Mouse (Mus musculus): ENCODE measurements around the gene Rasa3. TPM values are rescaled to one million over a fixed set of nuclear protein-coding genes. Genes with fewer than 3 reads are reported as not detected.

Rasa3 gene
- 42.8 and 45.6 TPM in 2 replicates for polyA plus RNA-seq (2015; fragmentation: Nextera tagmentation; extraction: Ambion mirVana)

DNA sequence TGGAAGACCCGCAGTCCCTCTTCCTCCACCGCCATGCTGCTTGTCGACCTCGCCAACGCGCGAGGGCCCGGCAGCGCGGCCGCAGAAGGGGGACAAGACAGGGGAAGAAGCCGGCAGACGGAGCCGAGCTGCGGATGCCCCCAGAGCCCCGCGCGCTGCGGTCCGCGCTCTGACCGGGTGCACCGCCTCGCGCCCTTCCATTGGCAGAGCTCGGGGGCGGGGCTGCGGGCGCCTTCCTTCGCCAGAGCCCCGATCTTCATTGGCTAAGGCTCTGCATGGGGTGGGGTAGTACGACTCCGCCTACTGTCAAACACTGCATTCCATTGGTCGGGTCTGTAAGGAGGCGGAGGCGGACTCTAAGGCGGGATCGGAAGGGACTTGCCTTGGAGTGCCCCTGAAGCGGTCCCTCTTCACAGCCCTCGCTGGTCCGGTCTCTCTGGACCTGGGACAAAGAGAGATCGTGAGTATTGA is at the start of gene Rasa3:
Gene Rasa3 (minus strand): TSS at position 191 of the 471 bp plus-strand sequence.
- Histone ChIP-seq H3K4me2 (peak within 1 kb of the TSS; percentile 92), H3K36me3 (no peaks in the 10 kb centered on the region), H3K4me1 (peaks cover 41% of the 10 kb centered on the region), H3K27me3 (peaks cover 8% of the 10 kb centered on the region; the same call in 1 of the 2 replicates), H3K9me3 (no peaks in the 10 kb centered on the region), H3K9ac (peak within 1 kb of the TSS; percentile 77), H3K4me3 (peak within 1 kb of the TSS; percentile 73), H3K27ac (peak within 1 kb of the TSS; percentile 92)
- ATAC-seq (ENCODE audit: borderline replicate concordance, extremely low read depth, low FRiP score, low TSS enrichment), result peak; percentile 98
- WGBS, result under 1% methylated on average over 42 of the region's 42 CpGs

DNA sequence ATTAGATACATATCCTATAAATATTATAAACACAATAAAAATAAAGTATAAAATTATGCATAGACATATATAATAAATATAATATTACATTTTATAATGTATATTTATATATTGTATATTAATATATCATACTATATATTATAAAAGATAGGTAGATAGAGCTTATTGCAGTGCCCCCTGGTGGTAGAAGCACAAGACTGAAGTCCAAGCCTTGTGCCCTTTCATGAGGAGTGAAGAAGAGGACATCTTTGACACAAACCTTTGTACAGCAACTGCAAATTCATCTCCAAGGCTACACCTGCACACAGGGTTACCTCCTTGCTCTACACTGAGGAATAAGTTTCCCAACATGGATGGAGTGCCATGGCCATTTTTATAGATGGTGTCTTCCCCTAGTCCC is 48.3 kb upstream of the Rasa3 start:
- no peak overlapping the region for H3K9ac ChIP-seq
- no peaks in the 10 kb centered on the region for H3K9me3 ChIP-seq
- H3K4me2 ChIP-seq, result no peak overlapping the region
- no peaks in the 10 kb centered on the region for H3K4me1 ChIP-seq
- no peak for ATAC-seq (ENCODE audit: borderline replicate concordance, extremely low read depth, low FRiP score, low TSS enrichment)
- no peak overlapping the region for H3K27ac ChIP-seq
- no peaks in the 10 kb centered on the region for H3K36me3 ChIP-seq
- H3K27me3 ChIP-seq, result no peaks in the 10 kb centered on the region
- no peak overlapping the region for H3K4me3 ChIP-seq

DNA sequence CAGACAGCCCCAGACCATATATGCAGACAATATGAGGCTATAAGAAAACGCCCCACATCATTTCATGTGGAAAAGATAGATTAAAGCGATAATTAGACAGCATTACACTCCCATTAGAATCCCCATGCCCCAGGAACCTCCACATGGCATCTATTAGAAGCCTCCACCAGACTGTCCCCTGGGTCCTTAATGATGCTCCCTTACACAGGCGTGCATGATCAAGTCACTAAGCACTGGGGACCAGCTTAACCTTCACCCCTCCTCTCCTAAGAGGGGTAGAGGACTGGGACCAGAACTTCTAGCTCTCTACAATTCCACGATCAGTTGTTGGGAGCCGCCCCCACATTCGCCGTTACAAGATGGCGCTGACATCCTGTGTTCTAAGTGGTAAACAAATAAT is 41.6 kb upstream of the Rasa3 start:
- no peak overlapping the region for H3K4me3 ChIP-seq
- no peaks in the 10 kb centered on the region for H3K9me3 ChIP-seq
- no peak overlapping the region for H3K4me2 ChIP-seq
- no peaks in the 10 kb centered on the region for H3K36me3 ChIP-seq
- H3K9ac ChIP-seq, result no peak overlapping the region
- no peak overlapping the region for H3K27ac ChIP-seq
- WGBS, result 91% methylated on average over 8 of the region's 8 CpGs
- H3K4me1 ChIP-seq, result no peaks in the 10 kb centered on the region
- no peak for ATAC-seq (ENCODE audit: borderline replicate concordance, extremely low read depth, low FRiP score, low TSS enrichment)
- no peaks in the 10 kb centered on the region for H3K27me3 ChIP-seq

DNA sequence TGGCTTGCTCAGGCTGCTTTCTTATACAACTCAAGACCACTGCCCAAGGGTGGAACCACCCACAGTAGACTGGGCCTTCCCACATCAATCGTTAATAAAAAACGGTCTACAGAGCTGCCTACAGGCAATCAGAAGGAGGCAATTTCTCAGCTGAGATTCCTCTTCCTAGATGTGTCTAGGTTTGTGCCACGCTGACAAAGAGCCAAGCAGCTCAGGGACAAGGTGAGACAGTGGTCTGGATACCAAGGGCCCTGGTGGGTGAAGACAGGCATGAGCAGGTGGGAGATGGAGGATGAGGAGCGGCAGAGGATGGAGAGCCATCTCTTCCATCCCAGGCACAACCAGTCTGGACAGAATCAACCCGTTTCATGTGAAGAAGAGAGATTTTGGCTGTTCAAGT is 31.1 kb upstream of the Rasa3 start:
- Histone ChIP-seq H3K9me3 (no peaks in the 10 kb centered on the region), H3K4me3 (no peak overlapping the region), H3K27ac (no peak overlapping the region), H3K4me2 (no peak overlapping the region), H3K36me3 (no peaks in the 10 kb centered on the region), H3K27me3 (no peaks in the 10 kb centered on the region), H3K4me1 (peaks cover 7% of the 10 kb centered on the region), H3K9ac (no peak overlapping the region)
- no peak for ATAC-seq (ENCODE audit: borderline replicate concordance, extremely low read depth, low FRiP score, low TSS enrichment)
- WGBS, result 96% methylated on average over 5 of the region's 5 CpGs

DNA sequence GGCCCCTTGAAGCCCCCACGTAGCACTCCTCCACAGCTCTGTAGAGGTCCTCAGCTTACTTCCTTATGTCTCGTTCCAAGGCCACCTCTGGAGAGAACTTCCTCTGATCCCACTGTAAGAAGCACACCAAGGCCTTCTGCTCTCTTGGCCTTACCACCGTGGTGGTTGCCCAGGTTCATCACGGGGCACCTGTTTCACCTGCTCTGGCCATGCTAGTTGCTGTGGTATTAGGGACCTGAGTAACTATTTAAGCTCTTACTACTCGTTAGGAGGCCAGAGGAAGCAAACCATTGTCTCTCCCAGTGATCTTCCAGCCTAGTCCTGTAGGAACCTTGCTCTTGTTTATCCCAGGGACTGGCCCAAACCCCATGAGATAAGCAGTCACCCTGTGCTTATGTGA is 29.5 kb upstream of the Rasa3 start:
- ATAC-seq (ENCODE audit: borderline replicate concordance, extremely low read depth, low FRiP score, low TSS enrichment), result no peak
- no peaks in the 10 kb centered on the region for H3K27me3 ChIP-seq
- H3K4me1 ChIP-seq, result peaks cover 20% of the 10 kb centered on the region
- no peaks in the 10 kb centered on the region for H3K9me3 ChIP-seq
- H3K9ac ChIP-seq, result no peak overlapping the region
- 72% methylated on average over 5 of the region's 5 CpGs for WGBS
- H3K4me2 ChIP-seq, result no peak overlapping the region
- H3K36me3 ChIP-seq, result no peaks in the 10 kb centered on the region
- H3K4me3 ChIP-seq, result no peak overlapping the region
- no peak overlapping the region for H3K27ac ChIP-seq

DNA sequence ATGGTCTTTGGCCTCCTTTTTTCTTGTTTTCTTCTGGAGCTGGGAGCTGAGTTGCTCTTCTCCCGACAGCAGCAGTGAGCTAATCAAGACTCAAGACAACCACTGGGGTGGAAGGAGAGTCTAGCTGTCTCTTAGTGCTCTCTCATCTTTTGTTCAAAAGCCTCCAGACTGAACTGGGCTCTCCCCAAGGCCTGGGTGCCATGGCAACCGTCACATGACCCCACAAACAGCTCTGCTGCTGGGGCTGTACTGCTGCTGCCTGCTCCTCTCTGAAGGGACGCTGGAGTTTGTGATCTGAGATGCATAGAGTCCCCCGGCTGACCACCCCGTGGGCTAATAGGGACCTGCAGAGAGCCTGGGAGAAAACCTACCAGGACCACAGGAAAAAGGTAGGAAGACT is 28.3 kb upstream of the Rasa3 start, which contains the start of gene Cfap97d2:
Gene Cfap97d2 (plus strand): TSS at position 222 of the 400 bp plus-strand sequence.
- 9% methylated on average over 5 of the region's 5 CpGs for WGBS
- H3K9me3 ChIP-seq, result no peaks in the 10 kb centered on the region
- H3K4me1 ChIP-seq, result peaks cover 20% of the 10 kb centered on the region
- no peak within 1 kb of the TSS for H3K27ac ChIP-seq
- H3K4me3 ChIP-seq, result no peak within 1 kb of the TSS
- H3K27me3 ChIP-seq, result no peaks in the 10 kb centered on the region
- ATAC-seq (ENCODE audit: borderline replicate concordance, extremely low read depth, low FRiP score, low TSS enrichment), result no peak; the same call in 1 of the 2 replicates
- H3K4me2 ChIP-seq, result no peak within 1 kb of the TSS
- no peak within 1 kb of the TSS for H3K9ac ChIP-seq
- H3K36me3 ChIP-seq, result no peaks in the 10 kb centered on the region

DNA sequence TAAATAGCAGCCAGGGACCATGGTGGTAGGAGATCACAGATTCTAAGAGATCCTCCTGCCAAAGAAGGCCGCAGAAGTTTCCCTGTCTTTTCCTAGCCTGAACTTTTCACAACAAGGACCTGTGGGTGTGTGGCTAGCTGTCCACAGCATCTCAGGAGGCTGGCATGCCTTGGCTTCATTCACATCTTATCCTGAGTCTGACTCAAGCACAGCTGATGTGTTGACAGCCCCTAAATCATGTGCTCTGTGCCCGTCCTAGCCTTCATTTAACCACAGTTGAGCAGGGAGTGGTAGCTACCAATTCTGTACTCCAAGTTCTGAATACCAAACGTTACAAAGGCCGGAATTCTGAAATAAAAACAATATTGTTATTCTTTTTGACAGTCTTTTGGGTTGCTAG is 26.9 kb upstream of the Rasa3 start:
- Histone ChIP-seq H3K9ac (no peak overlapping the region), H3K4me1 (peaks cover 20% of the 10 kb centered on the region), H3K27me3 (no peaks in the 10 kb centered on the region), H3K4me2 (no peak overlapping the region), H3K4me3 (no peak overlapping the region), H3K36me3 (no peaks in the 10 kb centered on the region), H3K27ac (no peak overlapping the region), H3K9me3 (no peaks in the 10 kb centered on the region)
- 78% methylated on average over 4 of the region's 4 CpGs for WGBS
- no peak for ATAC-seq (ENCODE audit: borderline replicate concordance, extremely low read depth, low FRiP score, low TSS enrichment)

DNA sequence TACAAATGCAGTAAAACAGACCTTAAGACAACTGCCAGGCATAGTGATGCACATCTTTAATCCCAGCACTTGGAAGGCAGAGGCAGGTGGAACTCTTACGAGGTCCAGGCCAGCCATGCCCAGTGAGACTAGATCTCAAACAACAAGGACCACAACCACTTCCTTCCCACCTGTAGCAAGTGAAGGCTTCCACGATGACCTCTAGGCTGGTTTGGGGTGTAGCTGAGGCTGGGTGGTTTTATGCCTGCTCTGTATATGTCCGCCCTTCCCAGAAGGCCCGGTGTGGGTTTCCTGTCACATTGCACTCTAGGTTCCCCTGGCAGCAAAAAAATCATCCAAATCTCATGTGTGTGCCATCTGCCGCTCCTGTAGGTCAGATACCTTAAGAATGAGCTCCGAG is 26.4 kb upstream of the Rasa3 start:
- Histone ChIP-seq H3K36me3 (no peaks in the 10 kb centered on the region), H3K4me2 (no peak overlapping the region), H3K4me3 (no peak overlapping the region), H3K9ac (no peak overlapping the region), H3K27me3 (no peaks in the 10 kb centered on the region), H3K9me3 (no peaks in the 10 kb centered on the region), H3K4me1 (peaks cover 20% of the 10 kb centered on the region), H3K27ac (no peak overlapping the region)
- no peak for ATAC-seq (ENCODE audit: borderline replicate concordance, extremely low read depth, low FRiP score, low TSS enrichment)
- 86% methylated on average over 6 of the region's 6 CpGs for WGBS

DNA sequence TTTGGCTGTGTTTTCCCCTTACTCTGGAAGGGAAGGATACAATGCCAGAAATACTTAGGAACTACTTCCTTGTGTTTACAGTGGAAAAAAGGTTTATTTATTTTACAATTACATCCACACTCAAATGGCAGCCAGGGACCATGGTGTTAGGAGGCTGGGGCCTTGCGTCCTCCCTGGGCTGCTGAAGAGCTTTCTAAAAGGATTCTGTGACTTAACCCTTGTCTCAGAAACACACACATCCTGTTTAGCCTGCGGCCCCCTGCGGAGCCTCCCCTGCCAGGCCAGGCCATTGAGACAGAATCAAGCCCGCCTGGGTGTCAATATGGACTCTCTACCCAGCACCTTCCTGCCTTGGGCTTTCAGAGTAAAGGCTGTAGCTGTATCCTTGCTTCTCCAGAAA is 25.4 kb upstream of the Rasa3 start:
- peak overlapping the region; percentile 72 for H3K27ac ChIP-seq
- H3K9me3 ChIP-seq, result no peaks in the 10 kb centered on the region
- WGBS, result 38% methylated on average over 4 of the region's 4 CpGs
- H3K36me3 ChIP-seq, result no peaks in the 10 kb centered on the region
- no peak overlapping the region for H3K4me3 ChIP-seq
- ATAC-seq (ENCODE audit: borderline replicate concordance, extremely low read depth, low FRiP score, low TSS enrichment), result peak; percentile 48; the same call in 1 of the 2 replicates
- H3K4me1 ChIP-seq, result peaks cover 20% of the 10 kb centered on the region
- no peaks in the 10 kb centered on the region for H3K27me3 ChIP-seq
- H3K4me2 ChIP-seq, result no peak overlapping the region
- H3K9ac ChIP-seq, result no peak overlapping the region

DNA sequence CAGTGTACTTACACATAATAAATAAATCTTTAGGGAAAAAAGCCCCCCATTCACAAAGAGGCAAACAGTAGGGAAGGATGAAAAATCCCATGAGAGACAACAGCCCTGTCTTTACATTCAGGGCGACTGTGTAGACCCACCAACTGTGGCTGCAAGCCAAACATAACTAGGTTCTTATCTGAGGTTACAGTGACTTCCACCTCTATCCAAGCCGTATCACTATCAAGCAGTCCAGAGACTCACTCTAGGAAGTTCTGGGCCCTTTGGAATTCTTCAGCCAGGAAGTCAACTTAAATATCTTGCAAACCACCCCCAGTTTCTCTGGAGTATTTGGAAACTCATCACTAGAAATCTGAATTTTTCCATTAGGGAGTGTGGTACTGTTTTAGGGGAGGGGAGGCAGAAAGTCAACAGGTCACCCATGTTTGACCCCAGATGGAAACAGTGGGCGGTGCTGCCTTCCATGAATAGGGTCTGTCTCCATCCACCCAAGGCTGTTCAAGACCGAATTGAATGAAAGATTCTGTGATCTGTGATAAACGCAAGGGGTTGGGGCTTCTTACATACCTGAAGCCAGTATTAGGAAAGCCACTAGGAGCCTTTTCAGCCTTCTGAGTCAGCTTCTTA is 22.0 kb upstream of the Rasa3 start:
- no peak overlapping the region for H3K9ac ChIP-seq
- no peaks in the 10 kb centered on the region for H3K36me3 ChIP-seq
- H3K4me2 ChIP-seq, result no peak overlapping the region
- 61% methylated on average over 5 of the region's 5 CpGs for WGBS
- no peak overlapping the region for H3K4me3 ChIP-seq
- no peaks in the 10 kb centered on the region for H3K27me3 ChIP-seq
- H3K9me3 ChIP-seq, result no peaks in the 10 kb centered on the region
- H3K4me1 ChIP-seq, result peaks cover 12% of the 10 kb centered on the region
- no peak overlapping the region for H3K27ac ChIP-seq
- ATAC-seq (ENCODE audit: borderline replicate concordance, extremely low read depth, low FRiP score, low TSS enrichment), result no peak

DNA sequence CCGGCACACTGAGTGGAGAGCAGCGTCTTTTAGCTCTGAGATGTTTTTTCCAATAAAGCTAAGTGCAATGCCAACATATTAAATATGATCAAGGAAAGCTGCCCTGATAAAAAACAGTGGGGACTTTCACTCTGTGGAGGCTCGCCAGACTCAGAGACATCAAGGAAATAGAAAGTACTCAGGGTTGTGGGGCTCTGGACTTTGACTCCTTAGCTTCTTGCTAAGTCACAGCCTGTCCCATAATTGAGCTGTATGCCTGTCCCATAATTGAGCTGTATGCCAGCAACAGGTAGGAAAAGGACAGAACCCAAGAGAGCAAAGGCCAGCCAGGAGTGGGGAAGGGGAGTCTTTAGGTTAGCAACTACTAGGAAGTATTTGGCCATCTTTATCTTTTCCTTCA is 20.9 kb upstream of the Rasa3 start:
- Histone ChIP-seq H3K36me3 (no peaks in the 10 kb centered on the region), H3K27me3 (no peaks in the 10 kb centered on the region), H3K9ac (no peak overlapping the region), H3K4me3 (no peak overlapping the region), H3K4me2 (no peak overlapping the region), H3K4me1 (peaks cover 12% of the 10 kb centered on the region), H3K27ac (no peak overlapping the region), H3K9me3 (no peaks in the 10 kb centered on the region)
- no peak for ATAC-seq (ENCODE audit: borderline replicate concordance, extremely low read depth, low FRiP score, low TSS enrichment)
- 68% methylated on average over 3 of the region's 3 CpGs for WGBS

DNA sequence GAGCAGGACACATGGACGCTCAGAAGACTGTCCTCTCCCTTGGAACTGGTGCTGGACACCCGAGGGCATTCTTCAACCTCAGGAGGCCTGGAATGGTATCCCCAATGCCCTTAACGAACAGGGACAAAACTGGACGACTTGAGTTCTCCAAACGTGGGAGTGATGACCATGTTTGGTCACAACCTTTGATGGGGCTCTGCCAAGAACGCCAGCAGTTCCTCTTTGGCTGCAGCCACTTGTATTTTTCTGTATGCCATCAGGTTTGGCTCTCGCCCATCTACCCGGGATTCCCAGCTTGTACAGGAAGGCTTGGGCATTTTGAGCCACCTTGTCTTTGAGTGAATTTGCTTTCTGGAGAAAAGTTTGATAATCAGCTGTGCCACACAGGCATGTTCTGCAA is 20.3 kb upstream of the Rasa3 start:
- Histone ChIP-seq H3K4me3 (no peak overlapping the region), H3K4me2 (no peak overlapping the region), H3K27me3 (no peaks in the 10 kb centered on the region), H3K36me3 (no peaks in the 10 kb centered on the region), H3K9ac (no peak overlapping the region), H3K4me1 (peaks cover 8% of the 10 kb centered on the region), H3K9me3 (no peaks in the 10 kb centered on the region), H3K27ac (no peak overlapping the region)
- no peak for ATAC-seq (ENCODE audit: borderline replicate concordance, extremely low read depth, low FRiP score, low TSS enrichment)
- 61% methylated on average over 8 of the region's 8 CpGs for WGBS

DNA sequence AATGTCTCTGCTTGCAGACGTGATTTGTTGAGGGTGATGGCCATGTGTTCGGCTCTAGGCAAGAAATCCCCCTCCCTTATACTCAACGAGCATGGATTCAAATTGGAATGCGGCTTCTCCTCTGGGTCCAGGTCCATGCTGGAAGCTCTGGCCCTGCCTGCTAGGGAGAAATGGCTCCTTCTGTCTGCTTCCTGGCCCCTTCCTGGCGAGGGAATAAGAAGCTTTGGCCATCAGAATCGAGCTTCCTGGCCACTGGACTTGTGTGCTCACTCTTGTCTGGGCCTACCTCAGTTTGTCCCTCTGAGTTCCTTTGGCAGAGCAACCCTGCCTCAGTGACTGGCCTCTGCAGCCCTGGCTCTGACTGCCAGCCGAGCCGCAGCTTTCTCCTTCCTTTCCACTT is 19.8 kb upstream of the Rasa3 start:
- Histone ChIP-seq H3K4me1 (peaks cover 3% of the 10 kb centered on the region), H3K36me3 (no peaks in the 10 kb centered on the region), H3K9ac (no peak overlapping the region), H3K4me3 (no peak overlapping the region), H3K9me3 (no peaks in the 10 kb centered on the region), H3K4me2 (no peak overlapping the region), H3K27me3 (no peaks in the 10 kb centered on the region), H3K27ac (no peak overlapping the region)
- 67% methylated on average over 8 of the region's 8 CpGs for WGBS
- no peak for ATAC-seq (ENCODE audit: borderline replicate concordance, extremely low read depth, low FRiP score, low TSS enrichment)

Data from lung, embryonic 15.5 days (tissue).